Mouse (Mus musculus) 3134 (cell line): ENCODE measurements around the gene Sla2.
"Not testable (repeated sequence)": the region's sequence is repeated elsewhere in the genome, so short reads cannot be mapped to it uniquely, and the experiment has no call there.

Experiments used
- DNase-seq: peaks from one replicate; pipeline ENCODE4 v3.0.0-alpha.2; 2011; ENCODE audit warnings: low spot score; ENCODE audit not compliant: insufficient read length; ENCODE audit errors: extremely low read depth

Gene Sla2

GRCm38 (mm10) chr2:156901883-156902282 is 14.9 kb upstream of the Sla2 start:
- DNase-seq: no peak

GRCm38 (mm10) chr2:156901344-156901743 is 14.4 kb upstream of the Sla2 start:
- no peak for DNase-seq

- DNase-seq: no peak
Measured at GRCm38 (mm10) chr2:156899184-156899583, 12.2 kb upstream of the Sla2 start.

- no peak for DNase-seq
Measured at GRCm38 (mm10) chr2:156898374-156898773, 11.4 kb upstream of the Sla2 start.

- DNase-seq: no peak
Measured at GRCm38 (mm10) chr2:156897034-156897433, 10.0 kb upstream of the Sla2 start.

GRCm38 (mm10) chr2:156896384-156896914 is 9.5 kb upstream of the Sla2 start:
- DNase-seq: no peak

GRCm38 (mm10) chr2:156894496-156895265 is 7.7 kb upstream of the Sla2 start:
- DNase-seq: no peak

GRCm38 (mm10) chr2:156892821-156893220 is 5.8 kb upstream of the Sla2 start:
- DNase-seq: no peak

GRCm38 (mm10) chr2:156892240-156892639 is 5.2 kb upstream of the Sla2 start:
- DNase-seq: no peak

GRCm38 (mm10) chr2:156888490-156888889 is 1.5 kb upstream of the Sla2 start:
- no peak for DNase-seq

GRCm38 (mm10) chr2:156886084-156886631 is 834 bp downstream of the Sla2 start:
- no peak for DNase-seq

- not testable (repeated sequence) for DNase-seq
Measured at GRCm38 (mm10) chr2:156885666-156886065, 1.3 kb downstream of the Sla2 start.

GRCm38 (mm10) chr2:156884396-156885211 is 2.4 kb downstream of the Sla2 start:
- DNase-seq: no peak

GRCm38 (mm10) chr2:156882431-156883001 is 4.5 kb downstream of the Sla2 start:
- peak; percentile 25 for DNase-seq

GRCm38 (mm10) chr2:156879541-156879940 is 7.5 kb downstream of the Sla2 start:
- peak; percentile 49 for DNase-seq

GRCm38 (mm10) chr2:156877726-156878125 is 9.3 kb downstream of the Sla2 start:
- peak; percentile 24 for DNase-seq

- no peak for DNase-seq
Measured at GRCm38 (mm10) chr2:156874760-156875510, 12.1 kb downstream of the Sla2 start.

GRCm38 (mm10) chr2:156874047-156874759 is 12.8 kb downstream of the Sla2 start:
- no peak for DNase-seq

GRCm38 (mm10) chr2:156873629-156874028 is 13.4 kb downstream of the Sla2 start:
- DNase-seq: peak; percentile 25

- no peak for DNase-seq
Measured at GRCm38 (mm10) chr2:156870519-156870918, 16.5 kb downstream of the Sla2 start.
